Mouse (Mus musculus) hindbrain, embryonic 15.5 days (tissue): ENCODE results near the gene Hist1h3e. TPM values are rescaled to one million over a fixed set of nuclear protein-coding genes. Genes with fewer than 3 reads are reported as not detected.
A peak's percentile ranks its signal among the peaks of the same experiment; 100 is the strongest.

ENCODE experiments used
- ATAC-seq: fragments of 200-750 bp; cut with Nextera tagmentation; 2 replicates; pipeline ENCODE4 v1.8.0; 2017; ENCODE audit warnings: low read depth, moderate number of reproducible peaks, moderate TSS enrichment; ENCODE audit not compliant: low FRiP score
- H3K27ac ChIP-seq: fragments of 300-500 bp; sonication (generic); replicated peaks from 2 replicates; pipeline ENCODE4 v1.5.1; 2015; ENCODE audit warnings: mild to moderate bottlenecking, inconsistent platforms
- H3K27me3 ChIP-seq: fragments of 300-500 bp; sonication (generic); 2 replicates; pipeline ENCODE4 v1.6.1; 2015; ENCODE audit warnings: control low read depth, inconsistent platforms
- H3K36me3 ChIP-seq: fragments of 300-500 bp; sonication (generic); 2 replicates; pipeline ENCODE4 v1.6.1; 2015; ENCODE audit warnings: control low read depth, inconsistent platforms
- H3K4me1 ChIP-seq: fragments of 300-500 bp; sonication (generic); replicated peaks from 2 replicates; pipeline ENCODE4 v1.6.1; 2015; ENCODE audit warnings: control low read depth, inconsistent platforms
- H3K4me2 ChIP-seq: fragments of 300-500 bp; sonication (generic); 2 replicates; pipeline ENCODE4 v1.6.1; 2015; ENCODE audit warnings: moderate library complexity, mild to moderate bottlenecking, inconsistent platforms
- H3K4me3 ChIP-seq: fragments of 300-500 bp; sonication (generic); 2 replicates; pipeline ENCODE4 v1.5.1; 2015; ENCODE audit warnings: mild to moderate bottlenecking, inconsistent platforms
- H3K9ac ChIP-seq: fragments of 300-500 bp; sonication (generic); 2 replicates; pipeline ENCODE4 v1.6.1; 2015; ENCODE audit warnings: inconsistent platforms
- H3K9me3 ChIP-seq: fragments of 300-500 bp; sonication (generic); 2 replicates; pipeline ENCODE4 v1.6.1; 2016; ENCODE audit warnings: control low read depth, inconsistent platforms
- WGBS: fragments of 180-500 bp; shearing (Covaris S2); methylation state at CpG from one replicate; pipeline ENCODE4 v1.1.7; 2015; 5-methylcytosine and 5-hydroxymethylcytosine counted together
- polyA plus RNA-seq: library from polyadenylated mRNA; unstranded; fragments of >200 nt; fragmentation: Nextera tagmentation; extraction: Ambion mirVana; gene quantifications from 2 replicates; pipeline ENCODE4 v1.2.1, GENCODE M21; 2015

Hist1h3e gene
- polyA plus RNA-seq, 1 experiment from 2014 or later: 1.5 TPM

DNA sequence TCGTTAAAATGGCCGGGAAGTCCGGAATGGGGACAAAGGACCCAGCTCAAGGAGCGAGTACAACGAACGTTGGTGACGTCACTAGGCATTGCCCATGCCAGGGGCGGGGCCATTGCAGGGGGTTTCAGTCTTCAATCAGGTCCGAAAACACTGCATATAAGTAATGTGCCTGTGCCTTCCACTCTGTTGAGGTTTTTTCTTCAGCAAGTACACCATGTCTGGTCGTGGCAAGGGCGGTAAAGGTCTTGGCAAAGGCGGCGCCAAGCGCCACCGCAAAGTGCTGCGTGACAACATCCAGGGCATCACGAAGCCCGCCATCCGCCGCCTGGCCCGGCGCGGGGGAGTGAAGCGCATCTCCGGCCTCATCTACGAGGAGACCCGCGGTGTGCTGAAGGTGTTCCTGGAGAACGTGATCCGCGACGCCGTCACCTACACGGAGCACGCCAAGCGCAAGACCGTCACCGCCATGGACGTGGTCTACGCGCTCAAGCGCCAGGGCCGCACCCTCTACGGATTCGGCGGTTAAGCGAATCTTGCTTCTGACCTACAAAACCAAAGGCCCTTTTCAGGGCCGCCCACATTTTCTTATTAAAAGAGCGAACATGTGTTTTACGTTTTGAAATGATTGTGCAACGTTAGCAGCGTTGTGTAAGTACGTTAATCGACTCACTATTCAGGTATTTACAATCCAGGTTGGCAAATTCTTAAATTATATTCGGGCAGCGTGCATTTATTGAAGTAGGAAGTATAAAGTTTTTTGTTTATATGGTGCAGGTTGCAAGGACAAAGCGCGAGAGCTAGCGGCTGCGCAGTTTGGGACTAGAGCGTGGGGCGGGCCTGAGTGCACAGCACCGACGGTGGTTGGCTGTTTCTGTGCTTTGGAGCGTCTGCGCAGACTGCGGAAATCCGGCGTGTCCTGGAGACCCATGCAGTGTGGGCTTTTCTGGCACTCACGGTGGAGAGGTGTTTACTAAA lies 31.0 kb downstream of the Hist1h3e start, which contains the start of gene Hist1h4h:
Gene Hist1h4h (plus strand): TSS at position 150 of the 975 bp plus-strand sequence.
- Histone ChIP-seq H3K9me3 (no peaks in the 10 kb centered on the region), H3K4me1 (peaks cover 48% of the 10 kb centered on the region), H3K27me3 (no peaks in the 10 kb centered on the region), H3K4me3 (peak within 1 kb of the TSS; percentile 52), H3K36me3 (no peaks in the 10 kb centered on the region), H3K27ac (peak within 1 kb of the TSS; percentile 96), H3K9ac (peak within 1 kb of the TSS; percentile 62), H3K4me2 (peak within 1 kb of the TSS; percentile 89)
- peak; percentile 85 for ATAC-seq
- WGBS: under 1% methylated on average over 60 of the region's 70 CpGs

DNA sequence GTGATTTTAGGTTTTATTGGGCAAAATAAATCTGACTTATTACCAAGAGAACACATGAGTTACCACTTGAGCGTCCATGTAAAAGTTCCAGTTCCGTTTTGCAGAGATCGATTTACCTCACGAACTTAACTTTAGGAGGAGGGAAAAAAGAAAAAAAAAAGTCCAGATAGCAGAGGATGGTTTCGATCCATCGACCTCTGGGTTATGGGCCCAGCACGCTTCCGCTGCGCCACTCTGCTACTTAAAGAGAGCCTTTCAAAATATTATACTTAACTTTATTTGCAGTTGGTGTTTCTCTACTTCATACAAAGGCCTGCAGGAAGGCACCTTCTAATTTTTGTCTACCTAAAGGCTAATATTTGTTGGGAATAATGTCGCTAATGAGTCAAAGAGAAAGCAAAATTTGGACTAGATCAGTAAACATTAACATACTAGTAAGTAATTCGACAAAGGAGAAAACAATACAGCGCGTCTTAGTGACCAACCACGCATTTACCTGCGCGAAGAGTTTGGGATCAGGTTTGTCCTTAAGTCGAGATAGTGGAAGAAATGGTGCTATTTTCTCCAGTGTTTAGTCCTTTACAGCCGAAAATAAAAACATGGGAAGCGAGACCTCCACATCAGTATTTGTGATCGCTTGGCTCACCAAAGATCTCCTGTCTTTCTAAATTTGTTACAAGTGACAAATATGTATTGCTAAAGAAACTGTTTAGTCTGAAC lies 31.8 kb downstream of the Hist1h3e start:
- Histone ChIP-seq H3K9ac (peak overlapping the region; percentile 62), H3K4me2 (peak overlapping the region; percentile 89), H3K4me1 (peaks cover 51% of the 10 kb centered on the region), H3K9me3 (no peaks in the 10 kb centered on the region), H3K36me3 (no peaks in the 10 kb centered on the region), H3K4me3 (peak overlapping the region; percentile 52), H3K27me3 (no peaks in the 10 kb centered on the region), H3K27ac (peak overlapping the region; percentile 96)
- no peak for ATAC-seq
- under 1% methylated on average over 20 of the region's 20 CpGs for WGBS

DNA sequence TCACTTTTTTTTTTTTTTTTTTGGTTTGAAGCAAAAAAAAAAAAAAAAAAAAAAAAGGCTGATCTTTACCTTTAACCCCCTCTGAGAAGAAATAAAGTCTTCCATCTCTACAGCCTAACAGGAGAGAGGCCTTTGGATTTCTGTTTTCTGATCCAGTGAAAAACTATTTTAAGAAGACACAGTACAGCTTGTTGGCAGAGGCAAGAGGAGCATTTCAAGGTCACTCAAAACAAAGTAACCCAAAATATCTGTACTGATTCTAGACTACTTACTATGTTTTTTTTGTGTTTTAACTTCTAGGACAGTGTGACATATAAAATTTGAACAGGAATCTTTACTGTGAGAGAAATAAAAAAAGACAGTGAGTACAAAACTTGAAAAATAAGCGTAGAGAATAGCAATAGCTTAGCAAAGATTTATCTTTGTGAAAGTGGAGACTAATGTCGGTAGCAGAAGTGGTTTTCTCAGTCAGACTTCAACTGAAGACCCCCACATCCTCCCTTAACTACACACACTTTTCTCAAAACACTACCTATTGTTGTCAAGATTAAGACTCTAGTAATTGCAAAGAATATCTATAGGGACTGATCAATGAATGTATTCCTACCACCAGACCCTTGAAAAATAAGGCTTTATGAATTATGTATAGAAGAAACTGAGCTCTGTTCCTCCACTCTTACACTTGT lies 32.5 kb downstream of the Hist1h3e start:
- 33% methylated on average over 2 of the region's 2 CpGs for WGBS
- H3K4me3 ChIP-seq: peak overlapping the region; percentile 52
- peak overlapping the region; percentile 62 for H3K9ac ChIP-seq
- ATAC-seq: no peak
- peak overlapping the region; percentile 89 for H3K4me2 ChIP-seq
- H3K27me3 ChIP-seq: no peaks in the 10 kb centered on the region
- H3K27ac ChIP-seq: peak overlapping the region; percentile 96
- peaks cover 48% of the 10 kb centered on the region for H3K4me1 ChIP-seq
- H3K9me3 ChIP-seq: no peaks in the 10 kb centered on the region
- H3K36me3 ChIP-seq: no peaks in the 10 kb centered on the region

DNA sequence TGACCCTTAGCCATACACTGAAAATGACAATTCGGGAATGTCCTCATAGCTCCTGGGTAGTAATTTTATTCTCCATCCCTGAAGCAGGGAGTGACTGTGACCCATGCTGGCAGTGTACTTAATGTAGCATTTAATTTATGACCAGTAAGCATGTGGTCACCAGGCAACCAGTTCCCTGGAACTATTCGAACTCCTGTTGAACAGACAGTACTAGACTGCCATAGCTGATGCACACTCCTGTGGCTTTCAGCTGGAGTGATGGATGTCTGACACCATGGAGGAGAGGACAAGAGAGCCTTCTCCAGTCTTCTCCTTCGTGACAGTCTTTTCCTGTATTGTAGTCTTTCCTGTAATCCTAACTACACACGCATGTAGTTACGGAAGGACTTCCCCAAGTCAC lies 33.2 kb downstream of the Hist1h3e start:
- Histone ChIP-seq H3K36me3 (no peaks in the 10 kb centered on the region), H3K9me3 (no peaks in the 10 kb centered on the region), H3K27me3 (no peaks in the 10 kb centered on the region), H3K4me2 (no peak overlapping the region), H3K4me3 (no peak overlapping the region), H3K27ac (no peak overlapping the region), H3K9ac (no peak overlapping the region), H3K4me1 (peaks cover 41% of the 10 kb centered on the region)
- ATAC-seq: no peak
- WGBS: 57% methylated on average over 5 of the region's 5 CpGs

DNA sequence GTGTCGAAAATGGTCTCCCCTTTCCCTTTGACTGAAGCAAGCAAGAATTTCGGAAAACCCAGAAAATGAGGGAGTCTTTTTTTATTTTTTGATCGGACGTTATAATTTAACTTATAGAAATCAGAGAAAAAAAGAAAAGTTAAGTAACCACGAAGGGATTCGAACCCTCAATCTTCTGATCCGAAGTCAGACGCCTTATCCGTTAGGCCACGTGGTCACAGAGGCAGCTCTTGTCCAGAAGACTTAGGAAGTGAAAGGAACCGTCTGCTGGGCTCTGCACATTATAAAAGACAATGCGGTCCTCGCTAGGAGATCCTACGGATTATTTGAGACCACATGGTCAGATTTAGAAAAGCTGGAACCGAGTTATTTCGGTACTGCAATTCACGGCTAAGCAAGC lies 35.9 kb downstream of the Hist1h3e start:
- Histone ChIP-seq H3K9me3 (no peaks in the 10 kb centered on the region), H3K4me3 (peak overlapping the region; percentile 52), H3K36me3 (no peaks in the 10 kb centered on the region), H3K4me2 (peak overlapping the region; percentile 57), H3K9ac (peak overlapping the region; percentile 42), H3K27me3 (no peaks in the 10 kb centered on the region), H3K27ac (peak overlapping the region; percentile 79), H3K4me1 (peaks cover 24% of the 10 kb centered on the region)
- peak; percentile 62 for ATAC-seq
- under 1% methylated on average over 17 of the region's 17 CpGs for WGBS

DNA sequence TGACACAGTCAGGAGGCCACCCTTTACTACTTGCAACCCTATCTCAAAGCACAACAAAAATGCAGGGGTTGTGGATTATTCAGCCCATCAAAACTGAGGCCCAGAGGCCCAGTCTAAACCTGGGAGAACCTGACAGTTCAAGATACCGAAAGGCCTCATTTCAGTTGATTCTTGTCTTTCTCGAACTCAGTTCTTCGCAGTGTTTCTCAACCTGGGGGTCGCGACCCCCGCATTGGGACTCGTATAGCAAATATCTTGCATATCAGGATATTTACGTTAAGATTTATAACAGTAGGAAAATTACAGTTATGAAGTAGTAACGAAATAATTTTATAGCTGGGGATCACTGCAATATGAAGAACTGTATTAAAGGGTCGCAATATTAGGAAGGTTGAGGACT lies 36.3 kb downstream of the Hist1h3e start:
- WGBS: 2% methylated on average over 10 of the region's 10 CpGs
- Histone ChIP-seq H3K9ac (no peak overlapping the region), H3K36me3 (no peaks in the 10 kb centered on the region), H3K27ac (no peak overlapping the region), H3K4me2 (peak overlapping the region; percentile 57), H3K27me3 (no peaks in the 10 kb centered on the region), H3K4me3 (peak overlapping the region; percentile 52), H3K4me1 (peaks cover 24% of the 10 kb centered on the region), H3K9me3 (no peaks in the 10 kb centered on the region)
- ATAC-seq: no peak

DNA sequence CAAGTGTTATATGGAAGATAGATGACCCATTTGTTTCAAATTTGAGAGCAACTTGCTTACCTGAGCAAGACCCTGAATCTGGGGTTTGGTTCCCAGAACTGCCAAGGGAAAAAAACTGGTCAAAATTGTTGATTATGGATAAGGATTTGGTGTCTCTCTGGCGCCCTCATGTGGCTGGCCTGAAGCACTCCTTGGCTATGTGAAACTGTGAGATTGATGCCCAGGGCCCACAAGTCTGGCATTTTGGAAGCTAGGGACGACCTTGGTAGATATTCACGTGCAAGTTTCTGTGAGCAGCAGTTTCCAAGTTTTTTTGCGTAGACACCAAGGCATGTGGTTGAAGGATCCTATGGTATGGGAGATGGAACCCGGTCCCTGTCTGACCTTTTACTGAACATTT lies 37.5 kb downstream of the Hist1h3e start:
- WGBS: 9% methylated on average over 5 of the region's 5 CpGs
- H3K4me2 ChIP-seq: peak overlapping the region; percentile 23

DNA sequence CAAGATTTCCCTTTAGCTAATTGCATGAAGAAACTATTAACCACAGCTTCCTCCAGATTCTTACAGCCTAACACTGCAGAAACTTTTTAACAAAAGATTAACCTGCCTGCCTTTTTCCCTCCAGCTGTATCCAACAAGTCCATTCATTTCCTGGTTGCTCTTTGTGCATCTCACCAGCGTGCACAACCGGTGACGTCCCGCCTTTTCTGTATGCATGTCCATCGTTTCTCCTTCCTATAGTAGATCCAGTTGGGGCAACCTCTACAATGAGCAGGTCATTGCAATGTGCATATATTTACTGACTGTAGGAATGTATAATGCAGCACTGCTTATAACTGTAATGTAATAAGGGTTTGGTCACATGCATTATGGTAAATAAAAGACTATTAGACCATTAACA lies 38.2 kb downstream of the Hist1h3e start:
- 47% methylated on average over 5 of the region's 5 CpGs for WGBS
- H3K4me2 ChIP-seq: no peak overlapping the region
- no peaks in the 10 kb centered on the region for H3K36me3 ChIP-seq
- no peaks in the 10 kb centered on the region for H3K9me3 ChIP-seq
- peaks cover 20% of the 10 kb centered on the region for H3K4me1 ChIP-seq
- no peak overlapping the region for H3K9ac ChIP-seq
- no peaks in the 10 kb centered on the region for H3K27me3 ChIP-seq
- H3K4me3 ChIP-seq: no peak overlapping the region
- no peak overlapping the region for H3K27ac ChIP-seq
- no peak for ATAC-seq

More for the DNA sequence above, 37.5 kb downstream of the Hist1h3e start:
- Histone ChIP-seq H3K36me3 (no peaks in the 10 kb centered on the region), H3K27me3 (no peaks in the 10 kb centered on the region), H3K9me3 (no peaks in the 10 kb centered on the region), H3K9ac (no peak overlapping the region), H3K4me3 (no peak overlapping the region), H3K27ac (no peak overlapping the region), H3K4me1 (peaks cover 21% of the 10 kb centered on the region)
- ATAC-seq: no peak

DNA sequence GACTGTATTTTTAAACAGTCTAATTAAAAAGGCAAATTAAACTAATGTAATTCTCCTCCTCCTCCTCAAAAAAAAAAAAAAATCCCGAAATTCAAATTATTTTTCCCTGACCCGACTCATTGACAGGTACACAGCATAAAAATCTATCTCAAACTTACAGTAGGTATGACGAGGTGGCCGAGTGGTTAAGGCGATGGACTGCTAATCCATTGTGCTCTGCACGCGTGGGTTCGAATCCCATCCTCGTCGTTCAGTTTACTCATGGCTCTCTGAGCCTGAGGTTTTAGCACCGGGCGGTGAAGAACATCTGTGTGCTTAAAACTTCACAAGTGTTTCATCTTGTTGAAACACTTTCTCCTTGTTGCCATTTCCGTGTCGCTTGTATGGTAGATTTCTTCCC lies 40.5 kb downstream of the Hist1h3e start:
- ATAC-seq: no peak
- H3K9ac ChIP-seq: no peak overlapping the region
- 1% methylated on average over 14 of the region's 14 CpGs for WGBS
- no peaks in the 10 kb centered on the region for H3K27me3 ChIP-seq
- H3K4me1 ChIP-seq: peaks cover 16% of the 10 kb centered on the region
- H3K36me3 ChIP-seq: no peaks in the 10 kb centered on the region
- H3K4me3 ChIP-seq: 0 out of 2 replicates have a peak overlapping the region, but pooled peaks have one; percentile 8
- no peaks in the 10 kb centered on the region for H3K9me3 ChIP-seq
- peak overlapping the region; percentile 43 for H3K4me2 ChIP-seq
- no peak overlapping the region for H3K27ac ChIP-seq

DNA sequence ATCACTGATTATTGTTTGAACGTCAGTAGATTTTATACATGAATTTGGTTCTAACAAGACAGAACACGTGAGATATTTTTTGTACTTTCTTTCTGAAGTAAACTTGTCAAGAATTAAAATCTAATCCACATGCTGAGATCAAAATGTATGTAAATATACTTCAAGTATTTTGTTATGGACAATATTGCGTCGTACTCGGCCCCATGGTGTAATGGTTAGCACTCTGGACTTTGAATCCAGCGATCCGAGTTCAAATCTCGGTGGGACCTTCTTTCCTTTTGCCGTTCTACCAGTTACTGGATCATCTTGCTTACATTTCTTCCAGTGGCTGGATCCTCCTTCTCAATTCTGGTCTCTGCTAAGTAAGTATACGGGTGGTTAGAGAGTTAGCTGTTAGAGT lies 42.8 kb downstream of the Hist1h3e start:
- Histone ChIP-seq H3K9ac (no peak overlapping the region), H3K4me2 (peak overlapping the region; percentile 91), H3K9me3 (no peaks in the 10 kb centered on the region), H3K4me1 (peaks cover 17% of the 10 kb centered on the region), H3K27me3 (no peaks in the 10 kb centered on the region), H3K4me3 (peak overlapping the region; percentile 37), H3K27ac (0 out of 2 replicates have a peak overlapping the region, but pooled peaks have one; percentile 10), H3K36me3 (no peaks in the 10 kb centered on the region)
- ATAC-seq: no peak
- under 1% methylated on average over 10 of the region's 10 CpGs for WGBS

DNA sequence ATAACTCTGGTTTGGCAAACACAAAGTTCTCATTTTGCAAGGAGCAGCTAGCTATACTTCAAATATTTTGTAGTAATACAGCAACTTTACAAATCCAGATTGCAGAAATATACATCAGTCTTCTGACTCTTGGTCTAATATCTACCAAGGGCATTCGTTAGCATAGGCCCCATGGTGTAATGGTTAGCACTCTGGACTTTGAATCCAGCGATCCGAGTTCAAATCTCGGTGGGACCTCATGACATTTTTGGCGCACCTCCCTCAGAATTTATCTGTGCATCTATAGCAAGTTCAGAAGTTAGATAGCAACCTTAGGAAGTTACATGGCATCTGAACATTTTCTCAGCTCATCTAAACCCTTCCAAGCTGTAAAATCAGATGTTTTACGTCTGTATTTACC lies 43.3 kb downstream of the Hist1h3e start:
- H3K27me3 ChIP-seq: no peaks in the 10 kb centered on the region
- no peak overlapping the region for H3K9ac ChIP-seq
- H3K27ac ChIP-seq: 0 out of 2 replicates have a peak overlapping the region, but pooled peaks have one; percentile 10
- no peaks in the 10 kb centered on the region for H3K9me3 ChIP-seq
- 0 out of 2 replicates have a peak, but pooled peaks have one; percentile 45 for ATAC-seq
- peaks cover 17% of the 10 kb centered on the region for H3K4me1 ChIP-seq
- H3K4me3 ChIP-seq: peak overlapping the region; percentile 37
- peak overlapping the region; percentile 91 for H3K4me2 ChIP-seq
- WGBS: under 1% methylated on average over 6 of the region's 6 CpGs
- no peaks in the 10 kb centered on the region for H3K36me3 ChIP-seq
